Mouse (Mus musculus) heart, adult 11 months (tissue): ENCODE results near the gene Aldh8a1.
A peak's percentile ranks its signal among the peaks of the same experiment; 100 is the strongest.

Source experiments
- DNase-seq: peaks from one replicate; pipeline ENCODE4 v3.0.0; 2022

Gene Aldh8a1

GRCm38 (mm10) chr10:21420457-21421424 lies 43.6 kb downstream of the Aldh8a1 start:
- DNase-seq = peak; percentile 64

- DNase-seq = peak; percentile 64
Measured at GRCm38 (mm10) chr10:21426515-21426914, 49.4 kb downstream of the Aldh8a1 start.

GRCm38 (mm10) chr10:21427996-21428395 lies 50.9 kb downstream of the Aldh8a1 start:
- DNase-seq = peak; percentile 74

GRCm38 (mm10) chr10:21439268-21439667 lies 62.2 kb downstream of the Aldh8a1 start:
- no peak for DNase-seq

DNA sequence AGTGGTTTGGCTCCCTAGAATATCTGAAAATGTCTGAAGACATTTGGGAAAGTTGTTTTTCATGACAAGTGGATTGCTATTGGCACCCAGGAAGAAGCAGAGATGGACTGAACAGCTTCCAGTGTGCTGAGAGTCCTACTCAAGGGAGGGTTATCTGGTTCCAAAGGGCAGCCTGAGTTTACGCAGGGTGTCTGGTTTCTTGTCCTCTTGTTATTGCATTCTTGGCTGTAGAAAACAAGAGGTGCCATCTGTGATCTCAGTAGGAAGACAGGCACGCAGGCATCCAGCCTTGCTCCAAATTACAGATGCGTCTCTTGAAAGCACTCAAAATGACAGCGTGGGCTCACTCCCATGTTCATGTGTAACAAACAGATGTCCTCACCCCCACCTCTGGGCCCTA lies 63.9 kb downstream of the Aldh8a1 start:
- DNase-seq = peak; percentile 19

DNA sequence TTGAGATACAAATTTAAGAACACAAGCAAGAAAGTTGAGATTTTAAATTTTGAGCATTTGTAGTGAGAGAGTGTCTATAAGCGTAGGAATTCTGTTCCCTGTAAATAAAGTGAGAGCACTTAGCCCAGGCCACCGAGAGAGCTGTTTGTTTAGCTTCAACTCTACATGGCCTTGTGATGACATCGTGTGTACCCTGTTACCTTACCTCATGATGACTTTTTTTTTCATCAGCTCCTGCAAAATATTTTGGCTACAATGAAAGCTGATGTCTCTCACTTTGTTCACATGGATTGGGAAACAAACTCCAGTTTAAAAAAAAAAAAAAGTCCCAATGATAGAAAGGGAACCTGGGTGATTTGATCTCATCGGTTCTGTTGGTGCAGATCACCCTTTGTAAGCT lies 64.6 kb downstream of the Aldh8a1 start:
- DNase-seq = no peak

DNA sequence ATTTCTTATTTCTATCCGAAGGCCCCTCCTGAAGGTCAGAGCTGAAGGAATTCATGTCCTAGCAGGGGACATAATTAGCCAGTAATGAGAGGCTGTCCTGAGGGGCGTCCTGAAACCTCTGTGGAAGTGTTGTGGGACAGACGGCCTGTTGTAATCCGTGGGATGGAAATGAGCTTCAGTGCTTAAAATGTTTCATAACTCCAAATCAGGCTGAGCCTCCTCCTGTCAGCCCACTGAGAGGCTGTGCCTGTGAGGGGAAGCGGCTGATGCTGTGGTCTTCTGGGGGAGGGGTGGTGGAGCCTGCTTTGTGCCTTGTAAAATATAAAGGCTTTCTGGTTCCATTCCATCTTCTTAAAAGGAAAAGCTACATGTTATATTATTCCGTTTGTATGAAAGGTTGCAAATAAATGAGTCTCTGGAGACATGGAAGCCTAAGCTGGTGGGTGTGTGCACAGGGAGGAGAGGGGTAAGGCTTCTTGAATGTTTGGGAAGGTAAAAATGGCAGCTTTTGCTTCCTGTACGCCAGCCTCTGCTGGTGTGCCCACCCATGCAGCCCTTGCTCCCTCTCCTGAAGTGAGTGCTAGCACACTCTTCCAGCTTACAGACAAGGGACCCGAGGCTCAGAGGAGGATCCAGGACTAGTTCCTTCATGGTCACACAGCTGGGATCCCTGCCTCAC lies 66.7 kb downstream of the Aldh8a1 start:
- peak; percentile 52 for DNase-seq

DNA sequence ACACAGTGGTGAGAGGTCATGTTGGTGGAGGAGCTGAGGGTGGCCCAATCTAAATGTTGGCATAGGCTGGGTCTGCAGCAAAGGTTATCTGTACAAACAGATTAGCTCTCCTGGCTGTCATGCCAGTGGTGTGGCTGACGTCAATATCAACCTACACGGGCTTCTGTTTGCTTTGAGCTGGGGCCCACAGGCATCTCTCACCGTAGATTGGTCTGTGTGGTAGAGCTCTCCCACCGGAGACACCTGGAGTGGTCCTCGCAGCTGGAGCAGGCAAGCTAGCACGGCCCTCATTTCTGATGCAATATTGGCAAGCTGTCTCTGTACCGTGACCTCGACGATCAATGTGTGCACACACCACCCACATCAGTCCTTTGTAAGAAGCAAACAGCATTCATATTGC lies 67.3 kb downstream of the Aldh8a1 start:
- peak; percentile 74 for DNase-seq
